Mouse (Mus musculus): ENCODE measurements around the gene Dip2c.

The Dip2c gene

DNA sequence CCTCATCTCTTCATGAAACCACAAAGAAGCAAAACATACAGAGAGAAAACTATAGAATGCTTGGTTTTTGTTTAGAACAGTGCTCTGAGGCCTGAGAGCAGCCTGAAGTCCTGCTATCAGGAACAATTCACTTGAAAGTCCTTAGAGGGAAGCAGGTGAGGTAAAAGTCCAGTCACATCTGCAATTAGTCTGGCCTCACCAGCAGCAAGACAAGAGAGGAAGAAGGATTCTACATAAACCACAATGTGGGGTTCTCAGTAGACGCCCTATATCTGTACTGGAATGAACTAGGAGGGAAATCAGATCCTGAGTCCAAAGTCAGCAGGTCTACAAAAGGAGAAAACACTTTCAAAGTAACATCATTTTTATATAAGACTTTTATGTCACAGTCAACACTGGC, 438.9 kb downstream of the Dip2c start:
- in situ Hi-C loops (cut with MseI, MboI) = no loop called here
